Mouse (Mus musculus): ENCODE data around the gene Enthd1.
"Not testable (repeated sequence)": the region's sequence is repeated elsewhere in the genome, so short reads cannot be mapped to it uniquely, and the experiment has no call there.

Enthd1 gene

GRCm38 (mm10) chr15:80501106-80502096, 63.6 kb downstream of the Enthd1 start:
- no peaks in the 10 kb centered on the region for H3K36me3 ChIP-seq (ENCODE audit: control insufficient read depth, insufficient read depth, low read length, poor library complexity, severe bottlenecking)
- DNase-seq (ENCODE audit: low read depth, low spot score) = no peak
- no peaks in the 10 kb centered on the region for H3K27me3 ChIP-seq (ENCODE audit: control insufficient read depth, insufficient read depth, low read length, poor library complexity, severe bottlenecking)

GRCm38 (mm10) chr15:80500426-80500825, 64.5 kb downstream of the Enthd1 start:
- Histone ChIP-seq H3K36me3 (ENCODE audit: control insufficient read depth, insufficient read depth, low read length, poor library complexity, severe bottlenecking) (no peaks in the 10 kb centered on the region), H3K27me3 (ENCODE audit: control insufficient read depth, insufficient read depth, low read length, poor library complexity, severe bottlenecking) (no peaks in the 10 kb centered on the region)
- DNase-seq (ENCODE audit: low read depth, low spot score) = no peak

GRCm38 (mm10) chr15:80497733-80498132, 67.2 kb downstream of the Enthd1 start:
- not testable (repeated sequence) for H3K27me3 ChIP-seq (ENCODE audit: control insufficient read depth, insufficient read depth, low read length, poor library complexity, severe bottlenecking); H3K36me3 ChIP-seq (ENCODE audit: control insufficient read depth, insufficient read depth, low read length, poor library complexity, severe bottlenecking)
- peak; percentile 87 for DNase-seq (ENCODE audit: low read depth, low spot score)

GRCm38 (mm10) chr15:80491505-80491904, 73.5 kb downstream of the Enthd1 start:
- DNase-seq (ENCODE audit: low read depth, low spot score) = no peak

GRCm38 (mm10) chr15:80490151-80490550, 74.8 kb downstream of the Enthd1 start:
- Histone ChIP-seq H3K36me3 (ENCODE audit: control insufficient read depth, insufficient read depth, low read length, poor library complexity, severe bottlenecking) (no peaks in the 10 kb centered on the region), H3K27me3 (ENCODE audit: control insufficient read depth, insufficient read depth, low read length, poor library complexity, severe bottlenecking) (no peaks in the 10 kb centered on the region)
- no peak for DNase-seq (ENCODE audit: low read depth, low spot score)

More at GRCm38 (mm10) chr15:80491505-80491904, 73.5 kb downstream of the Enthd1 start:
- no peaks in the 10 kb centered on the region for H3K27me3 ChIP-seq (ENCODE audit: control insufficient read depth, insufficient read depth, low read length, poor library complexity, severe bottlenecking)
- H3K36me3 ChIP-seq (ENCODE audit: control insufficient read depth, insufficient read depth, low read length, poor library complexity, severe bottlenecking) = no peaks in the 10 kb centered on the region

GRCm38 (mm10) chr15:80488658-80489057, 76.3 kb downstream of the Enthd1 start:
- Histone ChIP-seq H3K36me3 (ENCODE audit: control insufficient read depth, insufficient read depth, low read length, poor library complexity, severe bottlenecking) (no peaks in the 10 kb centered on the region), H3K27me3 (ENCODE audit: control insufficient read depth, insufficient read depth, low read length, poor library complexity, severe bottlenecking) (no peaks in the 10 kb centered on the region)
- peak; percentile 48 for DNase-seq (ENCODE audit: low read depth, low spot score)

GRCm38 (mm10) chr15:80485601-80486000, 79.4 kb downstream of the Enthd1 start:
- no peaks in the 10 kb centered on the region for H3K36me3 ChIP-seq (ENCODE audit: control insufficient read depth, insufficient read depth, low read length, poor library complexity, severe bottlenecking)
- H3K27me3 ChIP-seq (ENCODE audit: control insufficient read depth, insufficient read depth, low read length, poor library complexity, severe bottlenecking) = no peaks in the 10 kb centered on the region
- peak; percentile 36 for DNase-seq (ENCODE audit: low read depth, low spot score)

GRCm38 (mm10) chr15:80483041-80483705, 81.8 kb downstream of the Enthd1 start:
- DNase-seq (ENCODE audit: low read depth, low spot score) = no peak
- H3K27me3 ChIP-seq (ENCODE audit: control insufficient read depth, insufficient read depth, low read length, poor library complexity, severe bottlenecking) = no peaks in the 10 kb centered on the region
- H3K36me3 ChIP-seq (ENCODE audit: control insufficient read depth, insufficient read depth, low read length, poor library complexity, severe bottlenecking) = no peaks in the 10 kb centered on the region

GRCm38 (mm10) chr15:80482348-80482747, 82.6 kb downstream of the Enthd1 start:
- Histone ChIP-seq H3K27me3 (ENCODE audit: control insufficient read depth, insufficient read depth, low read length, poor library complexity, severe bottlenecking) (no peaks in the 10 kb centered on the region), H3K36me3 (ENCODE audit: control insufficient read depth, insufficient read depth, low read length, poor library complexity, severe bottlenecking) (no peaks in the 10 kb centered on the region)
- DNase-seq (ENCODE audit: low read depth, low spot score) = no peak

GRCm38 (mm10) chr15:80474429-80475002, 90.4 kb downstream of the Enthd1 start:
- no peak for DNase-seq (ENCODE audit: low read depth, low spot score)
- Histone ChIP-seq H3K27me3 (ENCODE audit: control insufficient read depth, insufficient read depth, low read length, poor library complexity, severe bottlenecking) (no peaks in the 10 kb centered on the region), H3K36me3 (ENCODE audit: control insufficient read depth, insufficient read depth, low read length, poor library complexity, severe bottlenecking) (no peaks in the 10 kb centered on the region)

- no peak for DNase-seq (ENCODE audit: low read depth, low spot score)
- Histone ChIP-seq H3K27me3 (ENCODE audit: control insufficient read depth, insufficient read depth, low read length, poor library complexity, severe bottlenecking) (no peaks in the 10 kb centered on the region), H3K36me3 (ENCODE audit: control insufficient read depth, insufficient read depth, low read length, poor library complexity, severe bottlenecking) (no peaks in the 10 kb centered on the region)
Measured at GRCm38 (mm10) chr15:80467876-80468275, 97.1 kb downstream of the Enthd1 start.

GRCm38 (mm10) chr15:80462106-80462505, 102.8 kb downstream of the Enthd1 start:
- no peaks in the 10 kb centered on the region for H3K36me3 ChIP-seq (ENCODE audit: control insufficient read depth, insufficient read depth, low read length, poor library complexity, severe bottlenecking)
- DNase-seq (ENCODE audit: low read depth, low spot score) = peak; percentile 34
- no peaks in the 10 kb centered on the region for H3K27me3 ChIP-seq (ENCODE audit: control insufficient read depth, insufficient read depth, low read length, poor library complexity, severe bottlenecking)

- DNase-seq (ENCODE audit: low read depth, low spot score) = no peak
- Histone ChIP-seq H3K27me3 (ENCODE audit: control insufficient read depth, insufficient read depth, low read length, poor library complexity, severe bottlenecking) (no peaks in the 10 kb centered on the region), H3K36me3 (ENCODE audit: control insufficient read depth, insufficient read depth, low read length, poor library complexity, severe bottlenecking) (no peaks in the 10 kb centered on the region)
Measured at GRCm38 (mm10) chr15:80461446-80461845, 103.5 kb downstream of the Enthd1 start.

- H3K27me3 ChIP-seq (ENCODE audit: control insufficient read depth, insufficient read depth, low read length, poor library complexity, severe bottlenecking) = no peaks in the 10 kb centered on the region
- no peak for DNase-seq (ENCODE audit: low read depth, low spot score)
- no peaks in the 10 kb centered on the region for H3K36me3 ChIP-seq (ENCODE audit: control insufficient read depth, insufficient read depth, low read length, poor library complexity, severe bottlenecking)
Measured at GRCm38 (mm10) chr15:80460011-80460410, 104.9 kb downstream of the Enthd1 start.

GRCm38 (mm10) chr15:80457984-80458383, 107.0 kb downstream of the Enthd1 start:
- peak; percentile 79 for DNase-seq (ENCODE audit: low read depth, low spot score)
- Histone ChIP-seq H3K27me3 (ENCODE audit: control insufficient read depth, insufficient read depth, low read length, poor library complexity, severe bottlenecking) (no peaks in the 10 kb centered on the region), H3K36me3 (ENCODE audit: control insufficient read depth, insufficient read depth, low read length, poor library complexity, severe bottlenecking) (no peaks in the 10 kb centered on the region)

Measured in splenic B cell, adult 2 months (primary cell).